Mouse (Mus musculus) lung, postnatal 0 days (tissue): ENCODE data around the gene Nck1.

ENCODE experiments used
- CTCF ChIP-seq: IDR thresholded peaks from 2 replicates; pipeline ENCODE4 v1.5.1; 2016; ENCODE audit warnings: antibody characterized with exemption, mild to moderate bottlenecking
- EP300 ChIP-seq: IDR thresholded peaks from 2 replicates; pipeline ENCODE4 v1.6.1; 2016; ENCODE audit warnings: antibody characterized with exemption, mild to moderate bottlenecking, control low read depth

DNA sequence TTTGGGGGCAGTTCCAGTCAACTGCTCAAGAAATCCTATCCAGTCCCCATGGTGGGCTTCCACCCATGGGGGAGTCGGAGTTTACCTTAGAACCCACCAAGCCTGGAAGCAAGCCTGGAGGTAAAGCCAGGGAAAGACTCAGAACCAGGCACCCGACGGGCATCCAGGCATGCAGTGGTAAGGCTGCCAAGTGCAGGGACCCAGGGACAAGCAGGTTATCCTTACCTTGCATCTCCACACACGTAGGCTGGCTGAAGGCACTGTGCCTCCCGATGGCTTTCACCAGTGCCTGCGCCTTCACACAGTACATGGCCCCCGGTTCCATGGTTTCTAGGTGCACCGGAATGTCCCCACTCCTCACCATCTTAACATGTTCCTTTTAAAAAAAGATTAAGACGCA is 79.9 kb downstream of the Nck1 start:
- TF ChIP-seq EP300 (no peak), CTCF (no peak)
